Mouse (Mus musculus) heart, postnatal 0 days (tissue): ENCODE results near the gene Cc2d2b. TPM values are rescaled to one million over a fixed set of nuclear protein-coding genes. Genes with fewer than 3 reads are reported as not detected.

Experiments used
- ATAC-seq: fragments of 200-750 bp; cut with Nextera tagmentation; 2 replicates; pipeline ENCODE4 v1.8.0; 2017; ENCODE audit warnings: low read depth, moderate number of reproducible peaks, moderate library complexity; ENCODE audit not compliant: insufficient read depth
- DNase-seq: peaks from one replicate; pipeline ENCODE4 v3.0.0-alpha.2; 2016; ENCODE audit warnings: low spot score
- H3K27ac ChIP-seq: fragments of 300-500 bp; sonication (generic); 2 replicates; pipeline ENCODE4 v1.5.1; 2014; ENCODE audit warnings: low read depth, mild to moderate bottlenecking
- H3K27me3 ChIP-seq: fragments of 300-500 bp; sonication (generic); 2 replicates; pipeline ENCODE4 v1.6.1; 2014; ENCODE audit warnings: low read length, mixed read lengths; ENCODE audit not compliant: control insufficient read depth, insufficient read depth
- H3K36me3 ChIP-seq: fragments of 300-500 bp; sonication (generic); replicated peaks from 2 replicates; pipeline ENCODE4 v1.6.1; 2014; ENCODE audit warnings: low read length, mixed read lengths; ENCODE audit not compliant: control insufficient read depth, insufficient read depth
- H3K4me1 ChIP-seq: fragments of 300-500 bp; sonication (generic); 2 replicates; pipeline ENCODE4 v1.6.1; 2014; ENCODE audit warnings: antibody characterized with exemption; ENCODE audit not compliant: control insufficient read depth, insufficient read depth
- H3K4me2 ChIP-seq: fragments of 300-500 bp; sonication (generic); 2 replicates; pipeline ENCODE4 v1.6.1; 2014; ENCODE audit warnings: low read depth, mild to moderate bottlenecking, low read length, moderate library complexity
- H3K4me3 ChIP-seq: fragments of 300-500 bp; sonication (generic); 2 replicates; pipeline ENCODE4 v1.5.1; 2014; ENCODE audit warnings: low read depth, low read length
- H3K9ac ChIP-seq: fragments of 300-500 bp; sonication (generic); replicated peaks from 2 replicates; pipeline ENCODE4 v1.6.1; 2014; ENCODE audit warnings: low read depth, low read length, mixed read lengths
- H3K9me3 ChIP-seq: fragments of 300-500 bp; sonication (generic); replicated peaks from 2 replicates; pipeline ENCODE4 v1.6.1; 2016; ENCODE audit warnings: low read length; ENCODE audit not compliant: control insufficient read depth
- CTCF ChIP-seq: IDR thresholded peaks from 2 replicates; pipeline ENCODE4 v1.5.1; 2016; ENCODE audit warnings: antibody characterized with exemption, control low read depth, low read depth
- EP300 ChIP-seq: IDR thresholded peaks from 2 replicates; pipeline ENCODE4 v1.6.1; 2016; ENCODE audit warnings: antibody characterized with exemption, low read depth
- WGBS: fragments of 180-500 bp; shearing (Covaris S2); extraction: QIAGEN DNeasy Blood & Tissue Kit; methylation state at CpG from one replicate; pipeline ENCODE4 v1.1.7; 2014; 5-methylcytosine and 5-hydroxymethylcytosine counted together
- polyA plus RNA-seq: library from polyadenylated mRNA; unstranded; fragments of >200 nt; fragmentation: Nextera tagmentation; extraction: Ambion mirVana; gene quantifications from 2 replicates; pipeline ENCODE4 v1.2.1, GENCODE M21; 2015
- total RNA-seq: library from RNA; depleted of rRNA; stranded (reverse); fragments of >200 nt; gene quantifications from 2 replicates; pipeline ENCODE4 v1.2.3, GENCODE M21; 2014; ENCODE audit warnings: low replicate concordance; rRNA removed

Cc2d2b gene
- total and polyA plus RNA-seq, 2 experiments from 2014 or later = not detected

- Histone ChIP-seq H3K27me3 (no peaks in the 10 kb centered on the region), H3K4me1 (no peaks in the 10 kb centered on the region), H3K9ac (no peak overlapping the region), H3K4me3 (no peak overlapping the region), H3K9me3 (no peaks in the 10 kb centered on the region), H3K4me2 (no peak overlapping the region), H3K36me3 (peaks cover 28% of the 10 kb centered on the region), H3K27ac (no peak overlapping the region)
- DNase-seq = no peak
- 83% methylated on average over 12 of the region's 12 CpGs for WGBS
- no peak for ATAC-seq
- TF ChIP-seq CTCF (no peak), EP300 (no peak)
These were observed 100.8 kb downstream of the Cc2d2b start for GRCm38 (mm10) chr19:40849391-40849790.

- Histone ChIP-seq H3K36me3 (no peaks in the 10 kb centered on the region), H3K9me3 (no peaks in the 10 kb centered on the region), H3K9ac (0 out of 2 replicates have a peak overlapping the region, but pooled peaks have one; percentile 10), H3K4me1 (peaks cover 20% of the 10 kb centered on the region), H3K27me3 (peaks cover 4% of the 10 kb centered on the region; the same call in 1 of the 2 replicates), H3K27ac (no peak overlapping the region), H3K4me3 (no peak overlapping the region), H3K4me2 (peak overlapping the region; percentile 41)
- DNase-seq (peak; percentile 11), ATAC-seq (peak; percentile 47; the same call in 1 of the 2 replicates)
- no peak for TF ChIP-seq CTCF
- no peak for TF ChIP-seq EP300
- 16% methylated on average over 4 of the region's 4 CpGs for WGBS
These were observed 111.0 kb downstream of the Cc2d2b start for GRCm38 (mm10) chr19:40859555-40859954.

- TF ChIP-seq EP300 (no peak), CTCF (no peak)
- Histone ChIP-seq H3K4me1 (no peaks in the 10 kb centered on the region), H3K27ac (no peak overlapping the region), H3K9me3 (no peaks in the 10 kb centered on the region), H3K4me2 (no peak overlapping the region), H3K4me3 (no peak overlapping the region), H3K36me3 (no peaks in the 10 kb centered on the region), H3K27me3 (peaks cover 16% of the 10 kb centered on the region), H3K9ac (no peak overlapping the region)
- DNase-seq = peak; percentile 3
- no peak for ATAC-seq
- WGBS = 28% methylated on average over 5 of the region's 5 CpGs
These were observed 119.7 kb downstream of the Cc2d2b start for GRCm38 (mm10) chr19:40868284-40868683.

- H3K9ac ChIP-seq = no peak overlapping the region
- H3K4me2 ChIP-seq = no peak overlapping the region
- no peak for ATAC-seq
- H3K9me3 ChIP-seq = 0 out of 2 replicates have a peak, but pooled peaks cover 4% of the 10 kb centered on the region
- WGBS = 88% methylated on average over 3 of the region's 3 CpGs
- H3K4me1 ChIP-seq = no peaks in the 10 kb centered on the region
- no peak overlapping the region for H3K4me3 ChIP-seq
- peaks cover 17% of the 10 kb centered on the region for H3K27me3 ChIP-seq
- no peaks in the 10 kb centered on the region for H3K36me3 ChIP-seq
- DNase-seq = peak; percentile 3
- H3K27ac ChIP-seq = no peak overlapping the region
- TF ChIP-seq CTCF (no peak), EP300 (no peak)
These were observed 121.0 kb downstream of the Cc2d2b start for GRCm38 (mm10) chr19:40869425-40870105.

- Histone ChIP-seq H3K9ac (no peak overlapping the region), H3K4me3 (peak overlapping the region; percentile 47), H3K36me3 (no peaks in the 10 kb centered on the region), H3K27ac (no peak overlapping the region), H3K4me1 (no peaks in the 10 kb centered on the region), H3K9me3 (0 out of 2 replicates have a peak, but pooled peaks cover 4% of the 10 kb centered on the region), H3K4me2 (peak overlapping the region; percentile 66), H3K27me3 (peaks cover 37% of the 10 kb centered on the region)
- ATAC-seq = peak; percentile 97
- TF ChIP-seq EP300 (no peak), CTCF (peak; percentile 51)
- DNase-seq = peak; percentile 91
- WGBS = 2% methylated on average over 51 of the region's 51 CpGs
These were observed 124.6 kb downstream of the Cc2d2b start for GRCm38 (mm10) chr19:40872955-40873665.

Other genes with a start within 250 kb of the Cc2d2b start
- gene Sorbs1, start 235.0 kb upstream of the Cc2d2b start, total RNA-seq = 77.7 and 140 TPM in 2 replicates
- 153 and 159 TPM in 2 replicates for gene Sorbs1, start 235.0 kb upstream of the Cc2d2b start, polyA plus RNA-seq
- gene Aldh18a1, start 160.3 kb upstream of the Cc2d2b start, total RNA-seq = 41.3 and 42.8 TPM in 2 replicates
- 20.6 and 20.9 TPM in 2 replicates for gene Aldh18a1, start 160.3 kb upstream of the Cc2d2b start, polyA plus RNA-seq
- gene Tctn3, start 136.5 kb upstream of the Cc2d2b start, total RNA-seq = 10.7 and 16.2 TPM in 2 replicates
- gene Tctn3, start 136.5 kb upstream of the Cc2d2b start, polyA plus RNA-seq = 6.7 and 7.0 TPM in 2 replicates
- gene Entpd1, start 136.4 kb upstream of the Cc2d2b start, total RNA-seq = 18.5 and 31.7 TPM in 2 replicates
- gene Entpd1, start 136.4 kb upstream of the Cc2d2b start, polyA plus RNA-seq = 9.2 and 10.3 TPM in 2 replicates
- gene Ccnj, start 82.5 kb downstream of the Cc2d2b start, total RNA-seq = 2.4 and 2.7 TPM in 2 replicates
- 4.1 and 5.0 TPM in 2 replicates for gene Ccnj, start 82.5 kb downstream of the Cc2d2b start, polyA plus RNA-seq
- 3.7 and 10.1 TPM in 2 replicates for gene Zfp518a, start 146.0 kb downstream of the Cc2d2b start, total RNA-seq
- 5.0 and 5.1 TPM in 2 replicates for gene Zfp518a, start 146.0 kb downstream of the Cc2d2b start, polyA plus RNA-seq
- not detected in 2 replicates for gene Blnk, start 245.8 kb downstream of the Cc2d2b start, total RNA-seq
- gene Blnk, start 245.8 kb downstream of the Cc2d2b start, polyA plus RNA-seq = 0.26 and 0.29 TPM in 2 replicates